9 mouse cellular contexts compared by ENCODE assay signal in genomic region chr16:28517596-28518524, GRCm38 (mm10).
DNase-seq lines count a peak whose midpoint lies in the region; ATAC-seq and TF ChIP-seq lines count a peak whose summit lies in the region.
"Had no signal": no experiment of that assay in that cellular context is flagged by ENCODE, and none has a peak within 500 bp of the region (broad histone marks: within the 10 kb centered on the region; RNA-seq: fewer than 3 reads in every experiment).

No protein-coding gene starts in this region.

- WGBS in hindbrain, embryonic 10.5 days = 34% methylated on average over 21 of the region's 21 CpGs
- WGBS in lung, embryonic 14.5 days = 20% methylated on average over 21 of the region's 21 CpGs

- H3K27me3 ChIP-seq in hindbrain, embryonic 10.5 days (ENCODE audit: insufficient read depth, poor library complexity, severe bottlenecking) = no peaks in the 10 kb centered on the region
- no peaks in the 10 kb centered on the region for H3K27me3 ChIP-seq in lung, embryonic 14.5 days (ENCODE audit: insufficient read depth, low read length)

- peak overlapping the region; percentile 38 for H3K4me3 ChIP-seq in hindbrain, embryonic 10.5 days
- peak overlapping the region; percentile 19; the same call in 1 of the 2 replicates for H3K4me3 ChIP-seq in lung, embryonic 14.5 days (ENCODE audit: low read depth, low read length)
- H3K4me3 ChIP-seq: myocyte had no signal

- H3K9me3 ChIP-seq in hindbrain, embryonic 10.5 days = no peaks in the 10 kb centered on the region
- no peaks in the 10 kb centered on the region for H3K9me3 ChIP-seq in lung, embryonic 14.5 days (ENCODE audit: low read depth, low read length)

- peak; percentile 1 for DNase-seq in MEL-GATA-1-ER (ENCODE audit: extremely low read depth, low read depth)
- DNase-seq in cerebellum, adult 18-20 months = peak; percentile 87 to 89
- DNase-seq in forelimb bud, embryonic 11.5 days (ENCODE audit: low read depth, low spot score) = peak; percentile 78
- DNase-seq in hindbrain, embryonic 10.5 days (ENCODE audit: low spot score) = peak; percentile 75
- peak; percentile 81 for DNase-seq in layer of hippocampus, adult 9-10 months (ENCODE audit: low spot score)
- peak; percentile 91 for DNase-seq in lung, embryonic 14.5 days
- peak; percentile 21 for DNase-seq in ovary, adult 18-20 months (ENCODE audit: low spot score)
- peak; percentile 23 for DNase-seq in thymus, postnatal 25 days

- peak; percentile 85 for ATAC-seq in lung, embryonic 14.5 days (ENCODE audit: insufficient read depth)

- peak overlapping the region; percentile 54 for H3K4me2 ChIP-seq in lung, embryonic 14.5 days

- no peak overlapping the region for H3K27ac ChIP-seq in hindbrain, embryonic 10.5 days
- no peak overlapping the region for H3K27ac ChIP-seq in lung, embryonic 14.5 days (ENCODE audit: low read depth)

- H3K4me1 ChIP-seq in hindbrain, embryonic 10.5 days (replicated peaks) = peaks cover 7% of the 10 kb centered on the region; the same call in 1 of the 2 replicates
- no peaks in the 10 kb centered on the region; the same call in 1 of the 2 replicates for H3K4me1 ChIP-seq in lung, embryonic 14.5 days (ENCODE audit: insufficient read depth)

- no peaks in the 10 kb centered on the region for H3K36me3 ChIP-seq in hindbrain, embryonic 10.5 days
- H3K36me3 ChIP-seq in lung, embryonic 14.5 days (ENCODE audit: insufficient read depth) = no peaks in the 10 kb centered on the region

- H3K9ac ChIP-seq in lung, embryonic 14.5 days = no peak overlapping the region

- peak; percentile 89 for TF ChIP-seq CTCF in lung, embryonic 14.5 days (IDR thresholded peaks at IDR 0.05; ENCODE audit: low read depth)

Comparison
In these comparisons a context has a peak if more than half of its experiments do, and no peak if none do; other contexts are left out.
1. DNase-seq: peak in every context shown above with its lines; median percentile 91 in lung, embryonic 14.5 days; 88 in cerebellum, adult 18-20 months; 81 in layer of hippocampus, adult 9-10 months; 78 in forelimb bud, embryonic 11.5 days; 75 in hindbrain, embryonic 10.5 days; 23 in thymus, postnatal 25 days; 21 in ovary, adult 18-20 months; 1 in MEL-GATA-1-ER.